Mouse (Mus musculus) heart, embryonic 11.5 days (tissue): ENCODE results near the gene Rdh5. TPM values are rescaled to one million over a fixed set of nuclear protein-coding genes. Genes with fewer than 3 reads are reported as not detected.

Source experiments
- ATAC-seq: fragments of 200-750 bp; cut with Nextera tagmentation; replicated peaks from 2 replicates; pipeline ENCODE4 v1.8.0; 2017; ENCODE audit warnings: moderate library complexity; ENCODE audit not compliant: insufficient number of reproducible peaks, low FRiP score, low TSS enrichment
- H3K27ac ChIP-seq: fragments of 300-500 bp; sonication (generic); 2 replicates; pipeline ENCODE4 v1.5.1; 2014; ENCODE audit warnings: mild to moderate bottlenecking, low read depth, low read length
- H3K27me3 ChIP-seq: fragments of 300-500 bp; sonication (generic); 2 replicates; pipeline ENCODE4 v1.6.1; 2014; ENCODE audit warnings: mild to moderate bottlenecking, low read length, mixed read lengths; ENCODE audit not compliant: control insufficient read depth, insufficient read depth
- H3K36me3 ChIP-seq: fragments of 300-500 bp; sonication (generic); 2 replicates; pipeline ENCODE4 v1.6.1; 2014; ENCODE audit warnings: mild to moderate bottlenecking, low read length, moderate library complexity, mixed read lengths; ENCODE audit not compliant: control insufficient read depth, insufficient read depth
- H3K4me1 ChIP-seq: fragments of 300-500 bp; sonication (generic); 2 replicates; pipeline ENCODE4 v1.6.1; 2014; ENCODE audit warnings: low read length; ENCODE audit not compliant: control insufficient read depth, insufficient read depth
- H3K4me2 ChIP-seq: fragments of 300-500 bp; sonication (generic); 2 replicates; pipeline ENCODE4 v1.6.1; 2014; ENCODE audit warnings: mild to moderate bottlenecking, moderate library complexity
- H3K4me3 ChIP-seq: fragments of 300-500 bp; sonication (generic); 2 replicates; pipeline ENCODE4 v1.5.1; 2014; ENCODE audit warnings: low read depth, low read length
- H3K9ac ChIP-seq: fragments of 300-500 bp; sonication (generic); 2 replicates; pipeline ENCODE4 v1.6.1; 2014; ENCODE audit warnings: mild to moderate bottlenecking, low read depth, low read length, moderate library complexity
- H3K9me3 ChIP-seq: fragments of 300-500 bp; sonication (generic); replicated peaks from 2 replicates; pipeline ENCODE4 v1.6.1; 2016; ENCODE audit warnings: low read length; ENCODE audit not compliant: control insufficient read depth
- WGBS: fragments of 180-500 bp; shearing (Covaris S2); extraction: QIAGEN DNeasy Blood & Tissue Kit; methylation state at CpG from one replicate; pipeline ENCODE4 v1.1.7; 2014; ENCODE audit not compliant: insufficient replicate concordance; 5-methylcytosine and 5-hydroxymethylcytosine counted together
- polyA plus RNA-seq: library from polyadenylated mRNA; unstranded; fragments of >200 nt; fragmentation: Nextera tagmentation; extraction: Ambion mirVana; gene quantifications from 2 replicates; pipeline ENCODE4 v1.2.1, GENCODE M21; 2014

The Rdh5 gene
- polyA plus RNA-seq, 1 experiment from 2014 or later: 8.1 TPM

GRCm38 (mm10) chr10:128921883-128922821 lies 536 bp downstream of the Rdh5 start:
- Histone ChIP-seq H3K36me3 (peaks cover 3% of the 10 kb centered on the region; the same call in 1 of the 2 replicates), H3K9ac (peak overlapping the region; percentile 90), H3K9me3 (no peaks in the 10 kb centered on the region), H3K4me3 (peak overlapping the region; percentile 90), H3K4me2 (peak overlapping the region; percentile 90), H3K27ac (no peak overlapping the region), H3K27me3 (no peaks in the 10 kb centered on the region), H3K4me1 (peaks cover 13% of the 10 kb centered on the region)
- WGBS: 69% methylated on average over 16 of the region's 16 CpGs
- ATAC-seq: no peak; the same call in 1 of the 2 replicates

GRCm38 (mm10) chr10:128921251-128921650 lies 1.4 kb downstream of the Rdh5 start:
- no peak overlapping the region for H3K4me2 ChIP-seq
- no peak overlapping the region for H3K9ac ChIP-seq
- 41% methylated on average over 1 of the region's 1 CpGs for WGBS

GRCm38 (mm10) chr10:128920736-128921161 lies 1.9 kb downstream of the Rdh5 start:
- peaks cover 13% of the 10 kb centered on the region for H3K4me1 ChIP-seq
- H3K36me3 ChIP-seq: peaks cover 3% of the 10 kb centered on the region; the same call in 1 of the 2 replicates
- no peak overlapping the region for H3K4me3 ChIP-seq
- no peak for ATAC-seq
- H3K27me3 ChIP-seq: no peaks in the 10 kb centered on the region
- H3K4me2 ChIP-seq: no peak overlapping the region
- WGBS: 49% methylated on average over 3 of the region's 3 CpGs
- no peaks in the 10 kb centered on the region for H3K9me3 ChIP-seq
- H3K9ac ChIP-seq: no peak overlapping the region
- H3K27ac ChIP-seq: no peak overlapping the region

More at GRCm38 (mm10) chr10:128921251-128921650, 1.4 kb downstream of the Rdh5 start:
- H3K27ac ChIP-seq: peak overlapping the region; percentile 35; the same call in 1 of the 2 replicates
- ATAC-seq: no peak
- peaks cover 3% of the 10 kb centered on the region; the same call in 1 of the 2 replicates for H3K36me3 ChIP-seq
- H3K4me3 ChIP-seq: no peak overlapping the region
- H3K27me3 ChIP-seq: no peaks in the 10 kb centered on the region
- peaks cover 13% of the 10 kb centered on the region for H3K4me1 ChIP-seq
- no peaks in the 10 kb centered on the region for H3K9me3 ChIP-seq

GRCm38 (mm10) chr10:128919966-128920365 lies 2.7 kb downstream of the Rdh5 start:
- no peak overlapping the region for H3K27ac ChIP-seq
- no peak overlapping the region for H3K9ac ChIP-seq

GRCm38 (mm10) chr10:128919203-128919631 lies 3.5 kb downstream of the Rdh5 start:
- H3K9me3 ChIP-seq: no peaks in the 10 kb centered on the region
- no peak overlapping the region for H3K27ac ChIP-seq
- no peak overlapping the region for H3K4me2 ChIP-seq
- no peaks in the 10 kb centered on the region for H3K27me3 ChIP-seq
- WGBS: 18% methylated on average over 6 of the region's 6 CpGs
- H3K36me3 ChIP-seq: peaks cover 5% of the 10 kb centered on the region
- no peak overlapping the region for H3K9ac ChIP-seq
- H3K4me1 ChIP-seq: peaks cover 13% of the 10 kb centered on the region
- ATAC-seq: no peak
- no peak overlapping the region for H3K4me3 ChIP-seq

More at GRCm38 (mm10) chr10:128919966-128920365, 2.7 kb downstream of the Rdh5 start:
- no peak for ATAC-seq
- Histone ChIP-seq H3K9me3 (no peaks in the 10 kb centered on the region), H3K36me3 (peaks cover 3% of the 10 kb centered on the region; the same call in 1 of the 2 replicates), H3K4me3 (no peak overlapping the region), H3K4me2 (no peak overlapping the region), H3K27me3 (no peaks in the 10 kb centered on the region), H3K4me1 (peaks cover 13% of the 10 kb centered on the region)
- 82% methylated on average over 7 of the region's 7 CpGs for WGBS

GRCm38 (mm10) chr10:128918246-128918645 lies 4.4 kb downstream of the Rdh5 start:
- Histone ChIP-seq H3K9me3 (no peaks in the 10 kb centered on the region), H3K27me3 (no peaks in the 10 kb centered on the region), H3K27ac (no peak overlapping the region), H3K4me3 (no peak overlapping the region), H3K4me2 (no peak overlapping the region), H3K36me3 (peaks cover 12% of the 10 kb centered on the region), H3K9ac (no peak overlapping the region), H3K4me1 (peaks cover 8% of the 10 kb centered on the region)
- 73% methylated on average over 7 of the region's 7 CpGs for WGBS
- ATAC-seq: no peak

- peaks cover 12% of the 10 kb centered on the region for H3K36me3 ChIP-seq
- H3K4me2 ChIP-seq: no peak overlapping the region
- no peak overlapping the region for H3K27ac ChIP-seq
- ATAC-seq: no peak
- H3K4me3 ChIP-seq: no peak overlapping the region
- H3K9ac ChIP-seq: no peak overlapping the region
- H3K4me1 ChIP-seq: peaks cover 7% of the 10 kb centered on the region
- 88% methylated on average over 6 of the region's 6 CpGs for WGBS
- H3K27me3 ChIP-seq: no peaks in the 10 kb centered on the region
- H3K9me3 ChIP-seq: no peaks in the 10 kb centered on the region
Observed at GRCm38 (mm10) chr10:128917400-128917799, 5.3 kb downstream of the Rdh5 start.

- no peak for ATAC-seq
- H3K27me3 ChIP-seq: no peaks in the 10 kb centered on the region
- no peak overlapping the region for H3K9ac ChIP-seq
- H3K27ac ChIP-seq: no peak overlapping the region
- H3K36me3 ChIP-seq: peaks cover 12% of the 10 kb centered on the region
- no peak overlapping the region for H3K4me3 ChIP-seq
- H3K4me2 ChIP-seq: no peak overlapping the region
- 88% methylated on average over 3 of the region's 3 CpGs for WGBS
- H3K4me1 ChIP-seq: no peaks in the 10 kb centered on the region; the same call in none of the 2 replicates
- H3K9me3 ChIP-seq: no peaks in the 10 kb centered on the region
Observed at GRCm38 (mm10) chr10:128916665-128917064, 6.0 kb downstream of the Rdh5 start.
